Mouse (Mus musculus) G1E (cell line): ENCODE data around the gene Gm13762.

Experiments
- CTCF ChIP-seq: IDR thresholded peaks from 2 replicates; pipeline ENCODE4 v1.5.1; 2012; ENCODE audit warnings: low read depth, low read length, inconsistent platforms, mixed read lengths
- GATA1 ChIP-seq: IDR thresholded peaks from 2 replicates; pipeline ENCODE4 v1.6.1; 2012; ENCODE audit warnings: borderline replicate concordance, low read length, inconsistent platforms, mixed read lengths
- GATA2 ChIP-seq: IDR thresholded peaks from 2 replicates; pipeline ENCODE4 v1.6.1; 2012; ENCODE audit warnings: low read depth, low read length, inconsistent platforms, borderline replicate concordance
- POLR2AphosphoS5 ChIP-seq: IDR thresholded peaks from 2 replicates; pipeline ENCODE4 v1.6.1; 2012; ENCODE audit warnings: low read depth, low read length, inconsistent platforms; ENCODE audit not compliant: insufficient replicate concordance
- TAL1 ChIP-seq: conservative IDR thresholded peaks from 2 replicates; pipeline ENCODE4 v1.6.1; 2012; ENCODE audit warnings: low read depth, low read length, inconsistent platforms, mixed read lengths

DNA sequence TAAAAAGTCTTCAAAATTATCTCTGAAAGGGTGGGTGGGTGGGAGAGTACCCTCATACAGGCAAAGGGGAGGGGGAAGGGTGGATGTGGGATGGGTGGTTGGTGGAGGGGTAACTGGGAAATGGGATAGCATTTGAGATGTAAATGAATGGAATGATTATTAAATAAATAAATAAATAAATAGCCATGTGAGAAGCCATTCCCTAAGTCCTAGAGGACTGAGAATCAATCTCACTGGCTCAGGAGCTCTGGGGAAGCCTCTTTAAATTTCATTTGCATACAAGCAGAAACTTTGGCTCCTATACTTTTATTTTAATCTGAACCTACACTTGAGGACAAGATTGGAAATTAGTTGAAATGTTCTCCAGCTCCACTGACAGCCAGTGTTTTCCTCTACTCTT, 26.4 kb downstream of the Gm13762 start, which contains the start of gene Olfr1212:
- no peak for TF ChIP-seq CTCF
- no peak for TF ChIP-seq POLR2AphosphoS5
- TF ChIP-seq GATA2: no peak
- no peak for TF ChIP-seq GATA1
- no peak for TF ChIP-seq TAL1
